Mouse (Mus musculus): ENCODE results near the gene Dnah17.

The Dnah17 gene

DNA sequence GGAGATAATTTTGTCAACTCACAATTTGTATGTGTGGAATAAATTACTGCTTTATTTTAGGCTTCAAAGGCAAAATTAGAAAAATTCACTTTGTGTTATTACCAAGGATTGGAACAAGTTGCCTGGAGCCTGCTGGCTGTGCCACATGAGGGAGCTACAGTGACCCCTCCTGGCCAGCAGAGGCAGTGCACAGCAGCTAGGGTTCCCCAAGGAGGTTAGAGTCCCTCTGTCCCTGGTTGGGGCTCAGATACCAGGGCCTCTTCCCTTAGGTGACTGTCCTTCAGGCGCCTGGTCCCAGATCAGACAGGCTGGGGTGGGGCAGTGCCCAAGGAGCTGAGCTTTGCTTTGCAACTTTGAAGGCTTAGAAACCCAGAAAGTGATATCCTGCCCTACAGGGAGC is 108.6 kb downstream of the Dnah17 start:
- DNase-seq (ENCODE audit: low spot score): peak; percentile 83

DNA sequence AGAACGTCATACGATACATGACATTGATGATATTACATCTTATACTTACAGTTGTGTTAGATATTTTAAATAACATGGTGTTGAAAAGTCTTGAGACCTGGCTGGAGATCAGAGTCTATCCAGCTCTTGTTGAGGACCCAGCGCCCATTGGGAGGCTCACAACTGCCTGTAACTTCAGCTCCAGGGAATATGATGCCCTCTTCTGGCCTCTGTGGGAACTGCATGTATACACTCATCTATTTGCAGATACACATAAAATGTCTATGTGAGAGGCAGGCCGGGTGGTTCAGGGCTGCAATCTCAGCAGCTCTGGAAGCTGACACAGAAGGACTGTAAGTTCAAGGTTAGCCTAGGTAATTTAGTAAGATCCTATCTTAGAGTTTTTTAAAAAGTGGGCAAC is 112.1 kb downstream of the Dnah17 start:
- no peak for DNase-seq (ENCODE audit: low spot score)

DNA sequence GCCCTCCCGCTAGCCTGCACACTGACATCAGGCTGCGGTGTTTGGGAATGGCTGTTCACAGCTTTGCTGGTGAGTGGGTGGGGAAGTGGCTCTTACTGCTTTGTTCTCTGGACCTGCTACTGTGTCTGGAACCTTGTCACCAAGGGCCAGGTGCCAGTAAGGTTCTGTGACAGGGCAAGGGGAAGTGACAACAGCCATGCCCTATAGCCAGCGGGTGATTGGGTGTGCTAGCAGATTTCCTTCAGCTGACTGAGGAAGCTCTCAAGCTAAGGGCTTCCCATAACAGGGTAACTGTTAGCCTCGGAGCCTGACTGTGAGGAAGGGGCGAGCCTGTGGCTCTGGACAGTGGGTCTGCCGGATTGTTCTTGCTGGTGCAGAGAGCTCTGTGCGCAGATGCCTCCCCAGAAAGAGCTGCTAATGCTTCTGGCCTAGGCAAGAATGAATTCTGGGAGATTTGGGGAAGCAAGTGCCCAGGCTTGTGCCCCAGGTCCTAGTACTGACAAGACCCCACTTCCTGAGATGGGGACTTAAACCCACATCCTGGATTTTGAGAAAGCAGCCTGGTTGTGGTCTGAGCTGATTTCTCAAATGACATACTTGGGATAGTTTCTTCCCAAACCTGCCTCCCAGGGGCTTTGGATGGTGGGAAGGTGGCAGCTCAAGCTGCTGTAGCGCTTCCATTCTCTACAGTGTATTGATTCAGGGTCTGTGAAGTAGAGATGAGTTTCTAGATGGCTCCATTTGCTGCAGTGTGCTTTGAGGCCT is 114.9 kb downstream of the Dnah17 start:
- no peak for DNase-seq (ENCODE audit: low spot score)

DNA sequence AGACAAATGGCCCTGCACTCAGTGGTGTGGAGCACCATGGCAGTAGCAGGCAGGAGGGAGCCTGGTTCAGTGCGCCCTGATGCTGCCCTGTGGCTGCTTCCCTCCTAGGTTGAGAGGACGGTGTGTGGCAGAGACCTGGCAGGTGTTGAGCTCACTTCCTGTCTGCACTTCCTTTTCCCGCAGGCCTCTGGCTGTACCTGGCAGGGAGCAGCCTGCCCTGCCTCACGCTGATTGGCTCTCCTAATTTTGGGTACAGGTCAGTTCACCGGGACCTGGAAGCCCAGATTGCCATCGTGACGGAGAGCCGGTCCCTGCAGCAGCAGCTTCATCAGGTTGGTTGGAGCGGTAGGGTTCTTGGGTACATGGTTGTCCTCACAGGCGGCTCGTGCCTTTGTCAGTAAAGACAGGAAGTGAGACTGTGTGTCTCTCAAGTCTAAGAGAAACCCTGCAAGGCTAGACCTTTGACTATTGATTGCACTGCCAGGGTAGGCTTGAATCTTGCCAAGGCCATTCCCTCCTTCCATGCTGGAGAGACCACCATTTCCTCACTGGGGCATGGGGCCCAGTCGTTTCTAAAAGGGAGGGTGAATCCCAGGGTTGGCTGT is 115.9 kb downstream of the Dnah17 start:
- DNase-seq (ENCODE audit: low spot score): no peak

DNA sequence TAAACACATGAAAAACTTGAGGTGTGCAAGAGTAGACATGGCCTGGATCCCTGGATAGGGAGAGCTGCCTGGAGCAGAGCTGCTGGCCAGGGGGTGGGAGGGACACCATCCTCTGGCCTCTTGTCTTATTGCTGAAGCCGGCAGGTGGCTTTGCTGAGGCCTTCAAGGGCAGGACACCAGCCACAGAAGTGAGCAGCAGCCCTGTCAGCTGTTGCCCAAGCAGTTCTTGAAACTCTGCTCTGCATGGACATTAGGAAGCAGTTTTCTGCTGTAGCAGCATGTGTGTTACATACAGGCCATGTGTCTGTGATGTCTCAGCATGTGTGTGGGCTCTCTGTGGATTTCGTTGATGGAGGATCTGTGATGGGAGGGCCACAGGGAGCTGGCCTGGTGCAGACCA is 117.1 kb downstream of the Dnah17 start:
- DNase-seq (ENCODE audit: low spot score): no peak

DNA sequence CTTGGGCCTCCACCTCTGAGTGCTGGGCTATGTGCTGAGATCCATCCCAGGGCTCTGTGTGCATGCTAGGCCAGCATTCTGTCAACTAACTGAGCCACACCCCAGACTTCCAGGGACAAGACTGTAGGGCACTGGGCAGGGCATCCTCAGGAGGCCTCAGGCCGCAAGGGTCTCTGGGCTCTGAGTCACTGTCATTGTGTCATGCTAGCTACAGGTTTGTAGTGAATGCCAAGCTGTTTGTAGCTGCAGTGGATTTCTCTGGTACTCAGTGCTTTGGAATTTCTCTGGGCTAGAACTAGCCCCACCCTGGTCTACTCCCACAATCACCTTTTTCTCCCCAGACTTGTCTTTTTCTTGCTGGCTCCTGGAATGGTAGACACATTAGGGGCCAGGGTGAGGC is 117.8 kb downstream of the Dnah17 start:
- no peak for DNase-seq (ENCODE audit: low spot score)

DNA sequence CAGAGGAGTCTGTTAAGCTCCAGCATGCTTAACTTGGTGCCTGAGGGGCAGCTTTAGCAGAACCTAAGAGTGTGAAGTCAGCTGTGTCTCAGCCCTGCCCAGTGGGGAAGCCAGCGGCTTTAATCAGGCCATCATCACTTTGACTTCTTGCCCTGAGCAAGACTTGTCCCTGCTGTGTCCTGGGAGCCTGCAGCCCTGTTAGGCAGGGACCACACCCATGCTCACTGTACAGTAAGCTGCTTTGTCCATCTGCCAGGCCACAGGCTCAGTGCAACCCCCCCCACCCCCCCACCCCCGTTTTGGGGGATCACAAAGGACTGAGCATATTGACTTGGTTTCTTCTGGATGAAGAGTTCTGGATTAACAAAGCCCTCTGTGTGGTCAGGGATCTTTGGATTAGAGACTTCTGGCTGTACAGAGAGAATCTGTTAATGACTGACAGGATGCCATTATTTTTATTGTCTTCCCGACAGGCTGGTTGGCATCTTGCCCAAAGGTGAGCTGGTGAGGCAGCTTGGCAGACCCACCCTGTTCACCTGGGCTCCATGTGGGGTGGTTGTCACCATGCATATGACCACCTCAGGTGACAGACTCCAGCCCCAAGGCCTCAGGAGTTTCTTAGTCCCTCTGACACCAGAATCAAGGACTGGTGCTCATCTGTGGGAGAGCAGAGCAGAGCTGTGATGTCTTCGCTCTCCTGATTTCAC is 120.4 kb downstream of the Dnah17 start:
- no peak for DNase-seq (ENCODE audit: low spot score)

DNA sequence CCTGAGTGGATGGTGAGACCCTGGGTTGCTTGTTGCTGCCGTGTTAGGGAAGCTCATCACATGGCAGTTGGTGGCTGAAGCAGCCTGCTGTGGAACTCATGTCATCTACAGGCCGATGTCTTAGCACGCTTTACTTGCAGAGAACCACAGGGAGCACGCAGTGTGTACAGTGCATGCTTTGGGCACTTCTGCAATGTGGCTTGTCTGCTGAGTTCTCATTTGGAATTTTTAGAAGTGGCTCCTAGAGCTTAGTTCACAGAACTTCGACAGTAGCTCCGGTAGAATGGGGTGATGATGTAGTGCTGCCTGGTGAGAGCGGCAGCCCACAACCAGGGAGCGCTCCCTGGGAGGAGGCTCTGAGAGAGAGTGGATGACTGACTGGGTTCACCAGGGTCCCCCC is 121.6 kb downstream of the Dnah17 start:
- DNase-seq (ENCODE audit: low spot score): peak; percentile 32

DNA sequence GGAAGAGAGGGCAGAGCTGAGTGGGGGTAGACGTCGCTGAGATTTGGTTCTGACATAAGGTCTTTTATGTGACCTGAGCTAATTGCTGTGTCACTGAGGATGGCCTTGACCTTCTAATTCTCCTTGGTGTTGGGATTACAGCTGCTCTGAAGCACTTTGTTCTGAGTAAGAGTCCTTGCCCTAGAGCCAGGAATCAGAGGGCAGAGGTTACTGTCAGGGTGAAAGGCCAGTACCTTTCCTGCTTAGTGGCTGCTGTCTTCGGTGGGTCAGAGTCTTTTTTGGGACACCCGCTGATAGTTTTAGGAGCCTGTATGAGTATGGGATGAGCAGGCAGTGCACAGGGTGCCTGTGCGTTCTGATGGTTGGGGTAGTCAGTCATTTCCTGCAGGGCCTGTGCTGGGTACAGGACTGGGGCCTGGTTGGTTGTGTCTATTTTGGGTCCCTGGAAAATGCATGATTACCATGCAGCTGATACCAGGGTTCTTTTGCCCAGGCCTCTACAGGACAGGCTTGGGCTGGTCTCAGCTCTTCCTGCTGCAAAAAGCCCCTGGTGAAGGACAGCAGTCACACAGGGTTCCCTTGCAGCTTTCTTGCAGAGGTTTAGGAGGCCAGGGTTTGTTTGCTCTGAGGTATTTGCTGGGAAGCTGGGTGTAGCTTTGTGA is 122.2 kb downstream of the Dnah17 start:
- no peak for DNase-seq (ENCODE audit: low spot score)

DNA sequence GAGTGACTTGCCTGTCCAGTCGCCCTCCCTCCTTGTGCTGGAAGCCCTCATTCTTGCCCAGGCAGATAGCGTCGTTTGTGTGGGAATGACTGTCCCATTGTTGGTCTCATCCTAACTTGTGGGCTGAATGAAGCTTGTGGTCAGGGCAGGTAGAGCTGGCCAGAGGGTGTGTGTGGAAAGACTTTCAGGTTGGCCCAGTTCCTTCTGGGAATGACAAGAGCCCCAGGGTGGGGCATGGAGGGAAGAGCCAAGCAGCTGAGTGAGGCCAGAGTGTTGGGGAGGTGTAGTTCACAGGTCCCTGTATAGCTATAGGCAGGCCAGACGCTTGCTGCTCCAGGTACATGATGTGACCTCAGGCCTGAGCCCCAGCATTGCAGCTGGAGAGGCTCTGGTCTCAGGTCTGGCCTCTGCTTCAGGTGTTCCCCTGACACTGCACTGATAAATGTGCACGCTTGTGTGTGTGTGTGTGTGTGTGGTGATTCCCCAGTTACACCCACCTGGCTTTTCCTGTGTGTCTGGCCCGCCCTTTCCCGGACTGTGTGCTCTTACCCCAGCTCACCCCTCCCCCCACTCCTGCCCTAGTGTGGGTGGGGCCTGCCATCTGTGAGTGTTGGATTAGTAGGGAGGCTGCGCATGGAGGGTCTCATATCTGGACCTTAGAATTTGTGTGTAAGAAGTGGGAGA is 122.8 kb downstream of the Dnah17 start:
- DNase-seq (ENCODE audit: low spot score): no peak

DNA sequence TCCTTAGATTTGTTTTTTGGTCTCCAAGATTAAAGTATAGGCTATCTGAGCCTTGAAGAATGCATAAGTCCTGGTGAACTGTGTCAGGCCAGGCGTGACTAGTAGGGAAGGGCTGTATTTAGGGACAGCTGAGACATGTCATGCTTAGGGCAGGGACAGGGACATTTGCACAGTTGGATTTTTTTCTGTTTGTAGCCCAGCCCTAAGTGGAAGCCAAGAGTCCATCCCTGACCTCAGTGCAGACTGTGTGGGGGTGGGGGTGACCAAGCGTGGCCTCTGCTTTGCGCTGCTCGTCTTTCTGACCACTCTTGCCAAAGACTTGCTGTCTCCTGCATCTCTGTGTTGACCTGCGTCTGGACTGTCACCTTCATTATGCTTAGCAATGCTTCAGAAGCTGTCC is 126.2 kb downstream of the Dnah17 start:
- DNase-seq (ENCODE audit: low spot score): no peak

DNA sequence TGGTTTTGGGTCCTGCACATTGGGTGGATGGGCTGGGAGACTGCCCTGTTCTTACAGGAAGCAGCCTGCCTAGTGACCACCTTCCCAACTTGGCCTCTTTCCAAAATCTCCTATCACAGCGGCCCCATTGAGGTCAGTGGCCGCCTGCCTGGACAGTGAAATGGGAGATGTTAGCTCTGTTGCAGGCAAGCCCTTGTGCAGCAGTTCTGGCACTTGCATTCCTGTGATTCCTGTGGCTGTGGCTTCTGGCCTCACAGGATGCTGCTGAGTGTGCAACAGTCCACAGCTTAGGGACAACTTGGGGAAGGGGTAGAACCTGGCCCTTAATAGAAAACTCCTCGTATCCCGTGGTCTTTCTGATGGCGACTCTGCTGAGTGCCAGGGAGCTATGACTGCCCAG is 126.7 kb downstream of the Dnah17 start:
- no peak for DNase-seq (ENCODE audit: low spot score)

DNA sequence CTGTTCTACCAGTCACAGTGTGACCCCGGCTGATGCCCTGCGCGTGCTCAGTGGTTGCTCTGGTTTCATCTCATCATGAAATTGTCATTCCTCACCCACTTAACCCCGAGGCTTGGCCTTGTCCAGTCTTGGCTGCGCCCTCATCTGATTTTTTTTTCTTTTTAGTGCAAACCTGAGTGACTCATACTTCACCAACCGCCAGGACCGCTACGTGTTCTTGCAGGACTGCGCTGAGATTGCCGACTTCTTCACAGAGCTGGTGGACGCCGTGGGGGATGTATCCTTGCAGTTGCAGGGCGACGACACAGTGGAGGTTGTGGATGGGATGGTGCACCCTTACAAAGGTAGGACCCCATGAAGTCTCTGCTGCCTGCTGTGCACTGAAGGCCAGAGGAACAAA is 127.3 kb downstream of the Dnah17 start:
- no peak for DNase-seq (ENCODE audit: low spot score)

DNA sequence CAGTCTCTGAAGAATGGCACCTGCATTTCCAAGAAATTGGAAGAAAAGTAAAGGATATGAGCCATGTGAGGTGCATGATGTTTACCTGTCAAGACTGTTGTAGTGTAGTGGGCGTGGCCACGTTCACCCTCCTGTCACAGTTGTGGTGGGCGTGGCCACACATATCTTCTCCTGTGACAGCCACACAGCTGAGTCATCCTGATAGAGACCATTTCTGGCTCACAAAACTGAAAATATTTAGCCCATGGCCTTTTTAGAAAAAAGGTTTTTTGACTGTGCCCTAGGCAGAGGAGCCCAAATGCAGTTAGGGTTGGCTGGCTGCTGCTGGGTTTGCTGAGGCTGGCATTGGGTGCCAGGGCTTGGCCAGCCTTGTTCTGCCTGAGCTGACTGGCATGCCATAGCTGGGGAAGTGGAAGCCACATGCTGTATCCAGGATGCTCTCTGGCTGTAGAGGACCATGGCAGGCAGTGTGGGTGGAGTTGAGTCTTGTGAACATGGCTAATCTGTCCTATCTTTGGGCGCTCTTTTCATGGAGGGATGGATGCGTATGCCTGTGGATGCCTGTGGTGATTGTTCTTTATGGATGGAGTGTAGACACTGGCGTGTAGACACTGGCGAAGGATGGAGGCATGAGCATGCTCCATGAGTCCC is 129.7 kb downstream of the Dnah17 start:
- no peak for DNase-seq (ENCODE audit: low spot score)

DNA sequence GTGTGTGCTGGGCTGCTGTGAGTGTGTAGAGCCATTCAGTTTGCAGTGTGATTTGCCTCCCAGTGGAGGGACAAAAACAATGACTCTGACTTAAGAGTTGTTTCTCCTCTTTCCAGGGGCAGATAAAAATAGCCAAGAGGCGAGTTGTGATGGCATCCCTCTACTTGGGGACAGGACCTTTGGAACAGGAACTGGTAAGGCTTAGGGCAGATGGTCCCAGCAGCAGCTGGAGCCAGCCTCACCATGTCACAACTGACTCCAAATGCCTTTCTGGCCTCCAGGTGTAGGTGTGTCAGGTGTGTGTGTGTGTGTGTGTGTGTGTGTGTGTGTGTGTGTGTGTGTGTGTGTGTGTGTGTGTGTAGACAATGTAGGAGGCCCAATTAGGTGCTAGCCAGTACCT is 130.4 kb downstream of the Dnah17 start:
- DNase-seq (ENCODE audit: low spot score): no peak

DNA sequence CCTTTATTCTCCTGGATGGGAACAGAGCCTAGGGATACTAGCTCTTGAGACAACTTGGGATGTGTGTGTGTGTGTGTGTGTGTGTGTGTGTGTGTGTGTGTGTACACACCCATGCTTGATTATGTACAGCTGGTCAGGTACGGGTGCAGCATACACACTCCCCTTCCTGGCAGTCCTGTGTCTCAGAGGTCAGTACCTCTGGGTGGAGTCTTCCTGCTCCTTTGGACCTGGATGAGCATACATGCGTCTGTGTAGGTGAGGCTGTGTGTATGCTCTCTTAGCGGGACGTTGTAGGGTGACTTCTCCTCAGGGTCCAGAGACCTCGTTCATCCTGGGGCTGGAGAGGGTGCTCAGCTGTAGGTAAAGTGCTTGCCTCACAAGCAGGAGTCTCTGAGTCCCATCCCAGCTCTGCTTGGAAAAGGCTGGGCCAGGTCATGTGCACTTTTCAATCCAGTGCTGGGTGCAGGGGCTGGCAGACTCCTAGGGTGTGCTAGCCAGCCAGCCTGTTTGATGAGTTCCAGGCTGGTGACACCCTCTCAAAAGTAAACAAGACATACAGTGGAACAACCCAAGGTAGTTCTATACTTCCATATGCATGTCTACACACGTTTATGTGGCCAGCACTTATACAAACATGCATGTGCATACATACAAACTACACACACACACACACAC is 131.0 kb downstream of the Dnah17 start:
- DNase-seq (ENCODE audit: low spot score): no peak

DNA sequence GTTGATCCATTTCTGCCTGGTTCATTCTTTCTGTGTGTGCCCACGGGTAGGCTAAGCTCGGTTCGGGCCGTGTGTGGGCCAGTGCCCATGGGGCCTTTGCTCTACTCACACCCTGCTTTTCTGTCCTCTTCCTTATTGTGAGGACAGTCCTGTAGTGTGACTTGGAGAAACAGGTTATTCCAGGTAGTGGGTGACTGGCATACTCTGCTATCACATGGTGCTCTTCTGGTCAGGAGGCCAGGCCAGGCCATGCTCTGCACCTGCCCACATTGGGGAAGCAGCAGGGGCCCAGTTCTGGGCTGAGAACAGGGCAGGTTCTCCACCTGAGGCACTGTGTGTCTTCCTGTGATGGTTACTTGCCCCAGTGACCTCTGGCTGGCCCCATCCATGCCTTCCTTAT is 132.1 kb downstream of the Dnah17 start:
- no peak for DNase-seq (ENCODE audit: low spot score)

DNA sequence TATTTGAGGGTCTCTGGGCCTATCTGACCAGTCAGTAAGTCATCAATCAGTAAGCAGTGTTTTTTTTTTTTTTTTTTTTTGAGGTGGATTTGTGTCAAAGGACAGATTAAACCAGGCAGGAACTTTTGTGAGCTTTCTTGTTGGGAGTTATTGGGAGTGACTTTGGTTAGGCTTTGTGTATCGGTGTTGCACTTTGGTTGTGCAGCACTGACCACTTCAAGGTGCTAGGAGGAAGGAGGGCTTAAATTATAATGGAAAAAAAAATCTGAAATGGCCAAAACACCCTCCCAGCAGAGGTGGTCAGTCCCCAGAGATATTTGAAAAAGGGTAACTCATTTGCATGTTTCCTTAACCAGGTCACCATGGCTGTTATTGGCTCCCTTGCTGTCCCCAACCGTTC is 133.3 kb downstream of the Dnah17 start:
- no peak for DNase-seq (ENCODE audit: low spot score)

DNA sequence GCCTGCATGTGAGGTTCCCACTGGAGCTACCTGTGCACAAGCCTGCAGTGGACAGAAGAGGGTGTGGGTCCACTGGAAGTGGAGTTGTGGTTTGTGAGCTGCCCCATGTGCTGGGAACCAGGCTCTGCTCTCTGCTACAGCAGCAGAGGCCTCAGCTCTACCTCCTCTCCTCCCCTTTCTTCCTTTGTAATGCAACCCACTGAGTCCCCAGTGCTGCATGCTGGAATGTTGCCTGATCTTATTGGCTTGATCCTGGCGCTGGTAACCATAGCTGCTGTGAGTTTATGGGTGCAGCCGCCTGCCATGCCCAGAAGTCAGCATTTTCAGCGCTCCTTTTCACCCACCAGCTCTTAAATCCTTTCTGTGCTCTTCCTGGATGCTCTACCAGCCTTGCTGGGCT is 134.4 kb downstream of the Dnah17 start:
- DNase-seq (ENCODE audit: low spot score): no peak

DNA sequence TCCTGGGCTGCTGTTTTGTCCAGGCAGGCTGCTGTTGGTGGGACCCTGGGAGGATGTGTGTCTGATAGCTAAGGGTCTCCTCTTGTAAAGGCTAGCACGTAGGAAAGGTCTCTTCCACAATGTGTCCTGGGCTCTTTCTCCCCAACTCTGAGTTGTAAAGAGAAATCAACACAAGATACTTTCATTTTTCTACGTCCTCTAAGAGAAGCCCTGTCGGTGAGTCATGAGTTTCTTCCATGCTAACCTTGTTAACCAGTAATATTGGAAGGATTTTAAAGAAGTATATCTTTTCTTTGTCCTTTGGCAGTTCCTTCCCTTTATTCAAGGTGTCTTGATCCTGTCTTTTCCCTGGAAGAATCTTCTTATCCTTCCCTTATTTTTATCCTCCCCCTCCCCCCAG is 134.8 kb downstream of the Dnah17 start:
- no peak for DNase-seq (ENCODE audit: low spot score)

DNA sequence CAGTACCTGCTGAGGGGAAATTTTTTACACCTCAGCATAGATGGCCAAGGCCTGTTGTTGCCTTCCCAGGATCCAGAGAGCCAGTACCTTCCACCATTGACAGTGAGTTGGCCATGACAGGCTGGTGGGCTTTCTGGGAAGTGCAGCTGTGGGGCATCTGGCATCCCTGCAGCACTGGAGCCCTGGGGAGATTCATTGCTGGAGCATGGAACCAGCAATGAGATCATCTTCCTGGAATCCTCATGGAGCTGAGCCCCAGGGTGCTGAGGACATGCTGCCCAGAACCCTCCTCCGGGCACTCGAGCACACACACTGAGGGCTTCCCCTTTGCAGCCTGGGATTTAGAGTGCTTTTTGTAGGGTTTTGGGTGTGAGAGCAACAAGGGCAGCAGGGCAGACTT is 135.2 kb downstream of the Dnah17 start:
- no peak for DNase-seq (ENCODE audit: low spot score)
